8 mouse cellular contexts compared by ENCODE assay signal in genomic region chr4:137287818-137288217, GRCm38 (mm10). TPM values are rescaled to one million over a fixed set of nuclear protein-coding genes. Genes with fewer than 3 reads are reported as not detected.
DNase-seq lines count a peak whose midpoint lies in the region; ATAC-seq and TF ChIP-seq lines count a peak whose summit lies in the region.

No protein-coding gene starts in this region.

- no peaks in the 10 kb centered on the region for H3K36me3 ChIP-seq in midbrain, embryonic 14.5 days (ENCODE audit: control insufficient read depth, insufficient read depth, low read length)
- H3K36me3 ChIP-seq in midbrain, embryonic 15.5 days (replicated peaks) = no peaks in the 10 kb centered on the region
- no peaks in the 10 kb centered on the region for H3K36me3 ChIP-seq in hindbrain, postnatal 0 days (ENCODE audit: insufficient read depth, low read length)
- no peaks in the 10 kb centered on the region for H3K36me3 ChIP-seq in lung, embryonic 14.5 days (ENCODE audit: insufficient read depth)

- H3K4me1 ChIP-seq in midbrain, embryonic 14.5 days (ENCODE audit: control insufficient read depth, insufficient read depth, low read length) = peaks cover 4% of the 10 kb centered on the region; the same call in 1 of the 2 replicates
- peaks cover 4% of the 10 kb centered on the region; the same call in 1 of the 2 replicates for H3K4me1 ChIP-seq in midbrain, embryonic 15.5 days
- no peaks in the 10 kb centered on the region for H3K4me1 ChIP-seq in hindbrain, postnatal 0 days (ENCODE audit: insufficient read depth, low read length)
- peaks cover 1% of the 10 kb centered on the region; the same call in 1 of the 2 replicates for H3K4me1 ChIP-seq in lung, embryonic 14.5 days (ENCODE audit: insufficient read depth)

- no peak overlapping the region for H3K4me2 ChIP-seq in midbrain, embryonic 14.5 days (ENCODE audit: low read length)
- no peak overlapping the region for H3K4me2 ChIP-seq in midbrain, embryonic 15.5 days
- no peak overlapping the region for H3K4me2 ChIP-seq in hindbrain, postnatal 0 days (ENCODE audit: low read depth, low read length)
- H3K4me2 ChIP-seq in lung, embryonic 14.5 days = no peak overlapping the region

- no peak for ATAC-seq in CD4-positive, CD25-positive, alpha-beta regulatory T cell, adult 4 months
- no peak for ATAC-seq in midbrain, embryonic 14.5 days (ENCODE audit: low FRiP score, low TSS enrichment)
- no peak for ATAC-seq in midbrain, embryonic 15.5 days (replicated peaks)
- ATAC-seq in hindbrain, postnatal 0 days = peak; percentile 60; the same call in 1 of the 2 replicates
- ATAC-seq in lung, embryonic 14.5 days (ENCODE audit: insufficient read depth) = peak; percentile 44; the same call in 1 of the 2 replicates

- H3K9me3 ChIP-seq in midbrain, embryonic 14.5 days (ENCODE audit: control insufficient read depth, low read length) = no peaks in the 10 kb centered on the region
- no peaks in the 10 kb centered on the region for H3K9me3 ChIP-seq in midbrain, embryonic 15.5 days
- no peaks in the 10 kb centered on the region for H3K9me3 ChIP-seq in hindbrain, postnatal 0 days (ENCODE audit: low read length)
- no peaks in the 10 kb centered on the region for H3K9me3 ChIP-seq in lung, embryonic 14.5 days (ENCODE audit: low read depth, low read length)

- H3K4me3 ChIP-seq in midbrain, embryonic 14.5 days (replicated peaks; ENCODE audit: low read depth, low read length) = no peak overlapping the region
- no peak overlapping the region for H3K4me3 ChIP-seq in midbrain, embryonic 15.5 days
- no peak overlapping the region for H3K4me3 ChIP-seq in hindbrain, postnatal 0 days (ENCODE audit: low read length)
- no peak overlapping the region for H3K4me3 ChIP-seq in lung, embryonic 14.5 days (ENCODE audit: low read depth, low read length)

- H3K9ac ChIP-seq in midbrain, embryonic 14.5 days (replicated peaks; ENCODE audit: low read length) = no peak overlapping the region
- no peak overlapping the region for H3K9ac ChIP-seq in midbrain, embryonic 15.5 days
- no peak overlapping the region for H3K9ac ChIP-seq in hindbrain, postnatal 0 days (replicated peaks; ENCODE audit: low read length)
- H3K9ac ChIP-seq in lung, embryonic 14.5 days = no peak overlapping the region

- H3K27me3 ChIP-seq in midbrain, embryonic 14.5 days (ENCODE audit: control insufficient read depth, insufficient read depth, low read length) = no peaks in the 10 kb centered on the region; the same call in 1 of the 2 replicates
- H3K27me3 ChIP-seq in midbrain, embryonic 15.5 days (replicated peaks) = peaks cover 9% of the 10 kb centered on the region; the same call in 1 of the 2 replicates
- H3K27me3 ChIP-seq in hindbrain, postnatal 0 days (ENCODE audit: insufficient read depth, low read length) = 0 out of 2 replicates have a peak, but pooled peaks cover 7% of the 10 kb centered on the region
- peaks cover 20% of the 10 kb centered on the region for H3K27me3 ChIP-seq in lung, embryonic 14.5 days (ENCODE audit: insufficient read depth, low read length)

- WGBS in midbrain, embryonic 14.5 days = 2% methylated on average over 4 of the region's 4 CpGs
- 5% methylated on average over 4 of the region's 4 CpGs for WGBS in midbrain, embryonic 15.5 days
- 11% methylated on average over 4 of the region's 4 CpGs for WGBS in hindbrain, postnatal 0 days
- 3% methylated on average over 4 of the region's 4 CpGs for WGBS in lung, embryonic 14.5 days

- no peak overlapping the region for H3K27ac ChIP-seq in midbrain, embryonic 14.5 days (replicated peaks; ENCODE audit: low read depth, low read length)
- no peak overlapping the region for H3K27ac ChIP-seq in midbrain, embryonic 15.5 days
- H3K27ac ChIP-seq in hindbrain, postnatal 0 days = no peak overlapping the region
- no peak overlapping the region for H3K27ac ChIP-seq in lung, embryonic 14.5 days (ENCODE audit: low read depth)

- DNase-seq in CD4-positive, CD25-positive, alpha-beta regulatory T cell, adult 2 months (ENCODE audit: low read depth, low spot score) = peak; percentile 56
- DNase-seq in midbrain, embryonic 14.5 days = peak; percentile 82
- peak; percentile 70 to 83 for DNase-seq in cerebellum, postnatal 14 days
- peak; percentile 81 for DNase-seq in hindbrain, postnatal 0 days (ENCODE audit: low spot score)
- peak; percentile 83 for DNase-seq in lung, embryonic 14.5 days
- DNase-seq in thymus, postnatal 25 days = peak; percentile 33

- TF ChIP-seq CTCF in hindbrain, postnatal 0 days (IDR thresholded peaks at IDR 0.05; ENCODE audit: low read depth) = peak; percentile 94
- peak; percentile 96 for TF ChIP-seq CTCF in lung, embryonic 14.5 days (IDR thresholded peaks at IDR 0.05; ENCODE audit: low read depth)

RNA-seq across cellular contexts. Expression of gene Wnt4, which starts 10.5 kb away (rescaled TPM):
- polyA plus RNA-seq in CD4-positive, CD25-positive, alpha-beta regulatory T cell, adult 4 months (2017; shearing (Covaris generic)) = under 1 TPM in 1 of 2 experiments, not detected in 1; 0.32 TPM
- 0.94 and 1.4 TPM in 2 replicates for polyA plus RNA-seq in midbrain, embryonic 14.5 days (2014; fragmentation: Nextera tagmentation; extraction: Ambion mirVana)
- polyA plus RNA-seq in midbrain, embryonic 15.5 days (2015; fragmentation: Nextera tagmentation; extraction: Ambion mirVana) = 3.4 and 4.8 TPM in 2 replicates
- 3.1 and 3.8 TPM in 2 replicates for total RNA-seq in hindbrain, postnatal 0 days (2014; rRNA removed)
- polyA plus RNA-seq in hindbrain, postnatal 0 days (2015; fragmentation: Nextera tagmentation; extraction: Ambion mirVana) = 3.2 and 3.4 TPM in 2 replicates
- 1.2 and 1.3 TPM in 2 replicates for polyA plus RNA-seq in lung, embryonic 14.5 days (2014; fragmentation: Nextera tagmentation; extraction: Ambion mirVana)

Comparison
In these comparisons a context has a peak if more than half of its experiments do, and no peak if none do; other contexts are left out.
1. DNase-seq: peak in every context shown above with its lines; median percentile 83 in lung, embryonic 14.5 days; 82 in midbrain, embryonic 14.5 days; 81 in hindbrain, postnatal 0 days; 76 in cerebellum, postnatal 14 days; 56 in CD4-positive, CD25-positive, alpha-beta regulatory T cell, adult 2 months; 33 in thymus, postnatal 25 days.
2. ATAC-seq: peak in hindbrain, postnatal 0 days (single experiment) and lung, embryonic 14.5 days (single experiment); none in CD4-positive, CD25-positive, alpha-beta regulatory T cell, adult 4 months (single experiment), midbrain, embryonic 14.5 days (single experiment) and midbrain, embryonic 15.5 days (single experiment).